Mouse (Mus musculus) gastrocnemius, adult 18-20 months (tissue): Measurements from ENCODE around the gene Dcbld2. TPM values are rescaled to one million over a fixed set of nuclear protein-coding genes. Genes with fewer than 3 reads are reported as not detected.

Experiments used
- DNase-seq: peaks from one replicate; pipeline ENCODE4 v3.0.0; 2021; ENCODE audit warnings: low spot score
- total RNA-seq, 2 experiments: library from RNA; stranded (reverse); gene quantifications; 2 replicates each; pipeline ENCODE4 v1.2.3; 2021

Gene Dcbld2
- total RNA-seq, 2 experiments from 2014 or later = 3.6 to 4.2 TPM

DNA sequence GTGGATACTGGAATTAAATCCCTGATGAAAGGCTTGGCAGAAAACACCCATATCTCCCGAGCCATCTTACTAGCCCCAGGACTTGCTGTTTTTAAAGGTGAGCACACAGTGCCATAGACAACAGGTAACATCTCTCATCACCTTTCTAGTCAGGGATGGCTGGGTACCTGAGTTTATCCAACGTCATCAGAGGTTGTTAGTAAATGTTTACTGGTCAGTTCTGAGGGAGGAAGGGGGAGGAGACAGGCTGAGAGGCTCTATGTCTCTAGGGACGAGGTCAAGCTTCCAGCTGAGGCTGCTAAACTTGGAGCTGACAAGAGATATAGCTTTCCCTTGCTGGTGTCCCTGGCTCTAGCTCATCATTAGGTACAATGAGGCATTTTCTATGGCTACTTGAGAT is 74.1 kb downstream of the Dcbld2 start:
- DNase-seq = no peak

DNA sequence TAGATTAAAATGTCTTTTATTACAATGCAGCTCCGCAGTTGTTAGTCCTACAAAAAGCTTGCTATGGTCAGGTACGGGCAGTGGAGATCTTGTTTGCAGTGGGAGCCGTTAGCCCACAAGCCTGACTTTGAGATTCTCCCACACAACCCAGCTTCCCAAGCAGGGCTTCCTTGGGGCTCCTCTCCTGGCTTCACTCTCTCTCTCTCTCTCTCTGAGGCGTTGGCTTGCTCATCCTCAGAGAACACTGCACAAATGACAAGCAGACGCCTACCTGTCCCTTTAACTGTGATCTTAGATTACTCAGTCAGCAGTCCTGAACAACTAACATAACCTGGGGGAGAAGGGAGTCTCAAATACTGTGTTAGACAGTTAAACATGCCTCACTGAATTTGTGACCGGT is 79.6 kb downstream of the Dcbld2 start:
- DNase-seq = no peak

DNA sequence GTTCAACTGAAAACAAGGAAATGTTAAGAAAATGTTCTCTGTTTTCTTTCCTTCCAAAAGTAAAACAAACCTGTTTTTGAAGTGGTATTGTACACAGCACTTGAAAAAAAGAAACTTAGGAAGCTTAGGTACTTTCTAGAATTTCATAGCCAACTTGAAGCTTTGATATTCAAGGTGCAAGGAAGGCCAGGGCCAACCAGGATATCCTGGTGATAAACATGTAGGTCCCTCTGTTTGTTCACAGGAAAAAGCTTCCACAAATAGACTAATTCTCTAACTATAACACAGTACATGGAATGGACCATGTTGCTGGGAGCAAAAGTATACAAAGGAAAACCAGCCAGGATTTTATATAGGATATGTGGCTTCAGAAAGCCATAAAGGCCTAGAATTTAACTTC is 88.5 kb downstream of the Dcbld2 start:
- DNase-seq = no peak

DNA sequence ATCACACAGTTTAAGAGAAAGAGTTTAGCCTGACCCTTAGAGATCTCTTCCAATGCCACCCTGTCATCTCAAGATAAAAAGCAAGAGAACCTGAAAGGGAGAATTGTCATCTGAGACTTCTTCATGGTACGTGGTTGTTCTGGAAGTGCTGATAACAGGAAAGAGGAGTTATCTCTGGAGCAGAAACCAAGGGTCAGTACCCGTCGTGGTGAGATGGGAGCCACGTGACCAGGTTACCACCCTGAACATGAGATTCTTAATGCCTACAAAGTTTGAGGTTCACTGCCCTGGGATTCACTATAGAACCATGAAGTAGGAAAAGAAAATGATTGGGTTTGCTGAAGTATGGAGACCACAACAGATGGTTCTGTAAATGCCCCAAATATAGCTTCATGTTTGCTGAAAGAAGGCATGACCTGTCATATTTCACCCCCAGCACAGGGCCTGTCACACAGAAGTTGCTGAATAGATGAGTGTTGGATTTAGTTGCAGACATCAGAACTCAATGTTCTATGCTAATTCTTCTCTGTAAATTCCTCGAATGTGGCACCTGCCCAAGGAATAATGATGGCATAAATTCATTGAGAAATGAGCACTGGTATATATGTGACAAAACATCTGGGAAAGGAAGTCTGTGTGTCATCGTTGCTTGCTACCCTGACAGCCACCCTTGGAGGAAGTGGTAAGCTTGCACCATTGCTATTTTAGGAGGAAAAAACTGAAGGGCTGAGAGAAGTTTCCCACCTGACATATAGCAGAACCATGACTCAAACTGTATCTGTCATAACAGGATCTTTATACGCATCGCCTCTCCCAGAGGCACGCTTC is 89.9 kb downstream of the Dcbld2 start:
- no peak for DNase-seq

DNA sequence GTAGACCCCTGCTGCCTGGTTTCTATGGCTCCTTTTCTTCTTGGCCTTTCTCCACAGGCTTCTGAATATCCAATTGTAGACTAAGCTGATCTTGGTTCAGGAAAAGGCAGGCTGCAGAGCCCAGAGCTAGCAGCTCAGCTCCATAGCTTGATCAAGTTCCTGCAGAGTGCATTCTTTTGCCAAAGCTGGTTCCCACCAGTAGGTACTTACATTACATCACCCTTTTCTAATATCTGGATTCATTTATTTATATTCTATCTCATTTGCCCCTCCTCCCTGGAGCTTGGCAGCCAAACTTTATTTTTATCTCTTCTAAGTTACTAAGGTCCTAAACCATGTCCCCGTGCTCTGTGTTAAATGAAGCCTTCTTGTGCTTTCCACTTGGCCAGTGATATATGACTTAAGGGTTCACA is 90.9 kb downstream of the Dcbld2 start:
- DNase-seq = no peak

DNA sequence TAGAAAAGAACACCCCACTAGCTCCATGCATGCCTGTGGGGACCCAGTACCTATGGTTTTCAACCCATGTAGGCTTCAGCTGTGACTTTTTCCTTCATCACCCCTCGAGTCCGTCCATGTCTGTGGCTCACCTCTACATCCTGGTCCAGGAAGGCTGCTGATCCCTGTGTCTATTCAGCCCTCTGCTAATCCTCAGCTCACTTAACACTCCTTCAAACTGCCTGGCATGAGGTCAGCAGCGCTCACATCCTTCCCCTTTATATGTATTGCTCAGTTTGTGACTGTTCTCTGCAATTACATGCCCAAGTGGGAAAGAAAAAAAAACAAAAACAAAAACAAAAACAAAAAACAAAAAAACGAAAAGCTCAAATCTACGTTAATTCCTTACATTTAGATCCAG is 91.4 kb downstream of the Dcbld2 start:
- no peak for DNase-seq

DNA sequence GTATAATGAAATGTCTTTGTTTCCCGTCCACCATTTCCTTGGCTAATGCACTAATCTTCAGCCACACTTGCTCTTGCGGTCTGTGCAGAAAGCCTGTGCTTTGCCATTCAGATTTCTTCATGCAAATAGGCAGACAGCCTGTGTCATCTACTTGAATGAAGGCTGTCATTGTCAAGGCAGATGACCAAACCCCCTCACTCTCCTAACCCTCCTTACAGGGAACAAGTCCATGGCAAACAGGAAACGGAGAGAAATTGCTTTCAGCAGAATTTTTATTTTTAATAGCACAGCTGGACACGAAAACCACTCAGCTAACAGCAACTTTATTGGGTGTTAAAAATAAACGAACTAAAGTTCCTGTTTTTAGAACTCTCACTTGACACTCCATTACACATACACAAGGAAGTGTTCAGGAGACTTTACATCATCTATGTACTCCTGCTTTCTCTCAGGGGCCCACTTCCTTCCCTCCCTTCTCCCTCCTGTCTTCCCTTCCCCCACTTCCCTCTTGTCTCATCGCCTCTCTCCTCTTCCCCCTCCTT is 93.6 kb downstream of the Dcbld2 start:
- DNase-seq = no peak

DNA sequence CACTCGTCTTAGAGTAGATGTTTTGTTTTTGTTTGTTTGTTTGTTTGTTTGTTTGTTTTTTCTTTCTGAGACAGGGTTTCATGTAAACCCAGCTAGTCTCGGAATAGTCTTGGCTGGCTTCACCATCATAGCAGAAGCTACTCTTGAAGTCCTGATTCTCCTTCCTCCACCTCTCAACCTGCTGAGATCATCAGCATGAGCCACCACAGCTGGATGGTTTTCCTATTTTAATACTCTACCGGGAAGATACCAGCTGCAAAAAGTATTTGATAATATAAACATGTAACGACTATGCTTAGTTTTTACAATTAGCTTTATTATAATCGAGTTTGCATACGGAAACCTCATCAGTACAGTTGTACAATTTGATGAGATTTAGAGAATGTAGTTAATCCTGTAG is 94.3 kb downstream of the Dcbld2 start:
- no peak for DNase-seq

DNA sequence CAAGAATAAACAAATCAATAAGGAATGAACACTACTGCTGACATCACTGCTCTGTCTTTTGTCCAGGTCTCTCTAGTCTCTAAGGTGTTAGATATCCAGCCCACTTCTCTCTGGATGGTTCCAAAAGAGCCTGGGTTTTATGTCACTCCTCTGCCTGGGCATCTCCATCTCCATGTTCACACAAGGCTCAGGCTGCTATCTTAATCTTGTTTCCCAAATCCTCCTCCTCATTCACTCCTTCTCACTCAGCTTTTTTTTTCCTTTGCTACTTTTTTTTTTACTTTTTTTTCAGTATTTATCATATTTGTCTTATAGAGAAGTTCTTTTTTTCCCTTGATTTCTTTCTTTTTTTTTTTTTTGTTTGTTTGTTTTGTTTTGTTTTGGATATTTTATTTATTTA is 96.7 kb downstream of the Dcbld2 start:
- DNase-seq = no peak

DNA sequence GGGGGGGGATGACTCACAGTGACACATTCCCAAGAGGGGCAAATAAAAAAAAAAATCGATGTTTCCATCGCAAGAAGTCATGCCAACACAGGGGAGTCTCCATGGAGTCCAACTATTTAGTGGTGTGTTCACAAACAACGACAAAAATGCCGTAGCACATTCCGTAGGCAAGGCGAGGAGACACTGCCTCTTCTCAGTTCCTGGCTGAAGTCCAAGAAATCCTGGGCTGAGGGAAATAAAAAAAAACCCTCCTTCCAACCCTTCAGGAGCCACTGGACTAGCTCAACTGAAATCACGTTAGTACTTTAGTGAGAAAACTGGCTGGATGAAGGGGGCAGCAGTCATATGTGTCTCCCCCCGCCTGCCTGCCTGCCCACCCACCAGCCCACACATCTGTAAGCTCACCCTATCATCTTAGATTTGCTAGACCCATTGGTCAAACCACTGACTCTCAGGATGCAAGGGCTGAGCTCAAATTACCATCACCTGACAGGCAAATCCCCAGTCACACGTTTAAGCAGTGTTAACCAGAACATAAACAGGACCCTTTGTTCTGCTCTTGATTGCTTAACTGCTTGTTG is 104.0 kb downstream of the Dcbld2 start:
- DNase-seq = peak; percentile 64

DNA sequence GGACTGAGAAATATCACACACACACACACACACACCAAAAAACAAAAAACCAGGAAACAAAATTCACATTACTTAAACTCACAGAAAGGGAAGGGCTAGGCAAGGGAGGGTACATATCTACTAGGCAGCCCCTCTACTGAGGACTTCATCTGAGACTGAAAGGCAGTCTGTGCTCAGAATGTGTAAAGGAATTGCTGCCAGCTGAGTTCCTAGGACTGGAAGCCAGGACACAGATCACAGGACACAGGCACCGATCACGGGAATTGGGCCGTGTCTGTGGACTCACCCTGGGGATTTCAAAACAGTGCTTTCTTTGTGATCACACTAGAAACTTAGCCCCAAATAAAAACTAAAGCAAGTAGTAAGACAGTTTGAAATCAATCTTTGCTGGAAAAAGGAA is 104.6 kb downstream of the Dcbld2 start:
- DNase-seq = peak; percentile 73

DNA sequence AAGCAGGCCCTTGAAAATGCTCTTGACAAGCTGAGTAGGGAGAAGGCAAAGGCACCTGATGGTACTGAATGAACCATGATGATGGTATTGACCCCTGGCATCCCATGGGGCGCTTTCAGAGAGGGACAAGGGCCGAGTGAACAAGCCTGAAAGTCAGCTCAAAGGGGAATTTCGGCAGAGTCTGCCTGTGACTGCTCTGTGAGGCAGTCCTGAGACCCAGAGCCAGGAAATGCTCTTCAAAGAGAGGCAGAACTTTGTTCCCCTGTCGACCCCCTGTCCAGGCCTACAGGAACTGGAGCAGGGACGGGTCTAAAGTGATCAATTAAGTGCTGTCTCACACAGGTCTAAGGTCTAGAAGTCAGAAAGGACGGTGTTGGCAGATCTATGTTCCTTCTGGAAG is 105.5 kb downstream of the Dcbld2 start:
- no peak for DNase-seq

DNA sequence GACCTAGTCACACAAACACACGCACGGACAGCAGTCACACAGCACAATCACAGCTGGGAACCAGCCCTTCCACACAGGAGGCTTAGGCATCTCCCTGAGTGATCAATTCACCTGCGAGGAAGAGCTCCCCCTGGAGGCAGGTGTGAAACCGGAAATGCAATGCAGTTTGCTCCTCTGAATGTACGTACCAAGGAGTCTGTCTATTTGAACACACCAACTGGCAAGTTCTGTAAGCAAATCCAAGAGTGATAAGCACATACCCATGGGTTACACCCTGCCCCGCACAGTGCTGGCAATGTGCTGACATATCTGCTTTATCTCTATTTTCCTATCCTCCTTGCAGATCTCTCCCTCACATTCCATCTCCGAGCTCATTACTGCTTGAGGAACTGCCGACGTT is 106.3 kb downstream of the Dcbld2 start:
- DNase-seq = no peak

DNA sequence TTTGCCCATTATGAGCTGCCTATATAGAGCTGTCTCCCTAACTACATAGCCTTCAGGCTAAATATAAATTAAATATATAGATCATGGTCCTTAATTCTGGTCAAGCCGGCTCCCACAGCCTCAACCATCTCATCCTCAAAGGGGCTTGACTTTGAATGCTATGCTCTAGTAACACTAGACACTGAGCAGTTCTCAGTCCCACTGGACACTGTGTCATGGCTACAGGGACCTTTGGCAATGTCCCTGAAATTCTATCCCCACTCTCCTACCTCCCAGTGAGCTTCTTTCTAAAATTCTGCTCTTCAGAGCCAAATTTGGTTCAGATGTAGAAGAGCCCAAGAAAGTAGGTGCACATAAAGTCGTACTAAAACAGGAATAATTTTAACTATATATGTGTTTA is 107.9 kb downstream of the Dcbld2 start:
- peak; percentile 62 for DNase-seq

DNA sequence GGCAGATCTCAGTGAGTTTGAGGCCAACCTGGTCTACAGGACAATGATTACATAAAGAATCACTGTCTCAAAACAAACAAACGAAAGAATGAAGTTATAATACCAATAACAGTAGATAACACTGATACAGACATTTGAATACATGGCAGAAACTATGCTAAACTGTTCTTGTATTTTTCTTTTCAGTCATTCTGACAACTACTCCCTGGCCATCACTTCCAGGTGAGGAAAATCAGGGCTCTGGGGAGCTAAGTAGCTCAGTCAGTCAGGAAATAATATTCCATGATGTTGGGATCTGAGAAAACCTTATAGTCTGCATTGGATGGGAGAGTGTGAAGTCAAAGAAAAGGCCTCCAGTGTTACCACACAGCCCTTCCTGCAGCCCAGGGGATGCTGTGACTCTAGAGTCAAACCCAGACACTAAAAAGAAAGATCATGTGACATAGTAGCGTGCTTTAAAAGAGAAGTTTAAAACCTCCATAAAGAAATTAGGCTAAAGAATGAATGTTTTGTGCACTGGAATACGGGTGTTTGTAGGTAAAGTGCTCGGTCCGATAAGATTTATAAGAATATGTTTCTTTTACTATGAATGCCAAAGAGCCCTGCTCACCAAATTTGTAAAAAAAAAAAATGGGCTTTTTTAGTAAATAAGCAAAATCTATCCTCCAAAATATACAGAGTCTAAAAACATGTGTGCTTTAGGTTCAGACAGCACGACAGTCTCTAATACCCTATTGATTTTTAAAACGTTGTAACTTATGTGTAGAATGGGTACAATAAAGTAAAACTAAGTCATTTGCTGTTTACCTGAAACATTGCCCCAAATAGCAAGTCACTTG is 108.9 kb downstream of the Dcbld2 start:
- no peak for DNase-seq

Other genes with a start within 250 kb of the Dcbld2 start
- 100 to 1,000 TPM; 166 to 178 TPM for gene St3gal6, start 115.8 kb downstream of the Dcbld2 start, total RNA-seq
- gene Gm813, start 208.5 kb downstream of the Dcbld2 start, total RNA-seq = not detected
- not detected for gene E330017A01Rik, start 230.3 kb downstream of the Dcbld2 start, total RNA-seq